Mouse (Mus musculus) MEL (cell line): ENCODE data around the gene Pla2g10.

ENCODE experiments used
- CTCF ChIP-seq, 3 experiments: IDR thresholded peaks in 2 of 3; conservative IDR thresholded peaks in 1 of 3; 2 replicates each; pipeline ENCODE4 v1.5.1; 2011 to 2012; ENCODE audit warnings: low read length in 3 of 3, low read depth in 2 of 3, mild to moderate bottlenecking in 2 of 3, improper control_type of control experiment in 1 of 3, inconsistent platforms in 1 of 3, mixed read lengths in 1 of 3, moderate library complexity in 1 of 3; ENCODE audit not compliant: control insufficient read depth in 1 of 3, insufficient read depth in 1 of 3, poor library complexity in 1 of 3, severe bottlenecking in 1 of 3
- GATA1 ChIP-seq: IDR thresholded peaks from 2 replicates; pipeline ENCODE4 v1.6.1; 2011; ENCODE audit warnings: low read depth, low read length, improper control_type of control experiment
- USF1 ChIP-seq: IDR thresholded peaks from 2 replicates; pipeline ENCODE4 v1.6.1; 2014; ENCODE audit warnings: low read depth, mild to moderate bottlenecking, inconsistent platforms, low read length, improper control_type of control experiment, moderate library complexity

DNA sequence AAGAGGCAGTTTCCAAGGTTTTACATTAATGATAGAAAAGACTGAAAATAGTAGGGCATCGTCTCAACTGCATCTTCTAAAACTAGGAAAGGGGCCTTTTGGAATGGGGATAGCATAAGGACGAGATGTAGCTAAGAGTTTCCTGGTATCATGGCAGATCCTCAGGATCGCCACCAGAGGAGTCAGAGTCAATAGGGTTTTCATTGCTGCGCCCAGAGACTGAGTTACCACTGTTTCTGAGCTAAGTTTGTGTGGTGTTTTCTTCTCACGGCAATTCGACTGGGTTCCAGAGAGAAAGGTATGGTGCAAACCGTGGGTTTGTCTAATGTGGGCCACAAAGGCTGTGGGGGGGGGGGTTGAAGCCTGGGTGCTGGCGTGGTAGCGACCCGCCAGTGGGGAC lies 26.1 kb downstream of the Pla2g10 start:
- TF ChIP-seq USF1 (no peak), GATA1 (no peak), CTCF (IDR thresholded peaks at IDR 0.05 in 2 of 3, conservative IDR thresholded peaks at IDR 0.05 in 1 of 3; ENCODE audit: control insufficient read depth in 1 of 3, insufficient read depth in 1 of 3, low read depth in 2 of 3, low read length in 3 of 3, poor library complexity in 1 of 3, severe bottlenecking in 1 of 3) (no peak)
